Mouse (Mus musculus) spleen, postnatal 10 days (tissue): ENCODE measurements around the gene Dynll1.
A peak's percentile ranks its signal among the peaks of the same experiment; 100 is the strongest.

Experiments
- DNase-seq, 2 experiments: peaks; one replicate each; pipeline ENCODE4 v3.0.0; 2021 to 2022; ENCODE audit warnings: low spot score in 2 of 2

Dynll1 gene

GRCm38 (mm10) chr5:115300792-115301614, at the start of gene Dynll1:
Gene Dynll1 (minus strand): TSS chr5:115300999.
- peak; percentile 99 for DNase-seq

- DNase-seq, result no peak
These were observed 48.4 kb upstream of the Dynll1 start for GRCm38 (mm10) chr5:115349225-115349555.

GRCm38 (mm10) chr5:115348546-115349224, 47.9 kb upstream of the Dynll1 start, which contains the start of gene Cox6a1:
Gene Cox6a1 (minus strand): TSS chr5:115348981.
- peak; percentile 98 to 99 for DNase-seq

GRCm38 (mm10) chr5:115347564-115347963, 46.8 kb upstream of the Dynll1 start:
- peak; percentile 87 to 94 for DNase-seq

GRCm38 (mm10) chr5:115341314-115342165, 40.7 kb upstream of the Dynll1 start:
- DNase-seq, result no peak

GRCm38 (mm10) chr5:115340577-115341313, 39.9 kb upstream of the Dynll1 start, which contains the start of the genes Gatc and Triap1:
Gene Gatc (minus strand): TSS chr5:115341178.
Gene Triap1 (plus strand): TSS chr5:115341225.
- DNase-seq, result peak; percentile 87 to 92

GRCm38 (mm10) chr5:115340007-115340406, 39.2 kb upstream of the Dynll1 start:
- DNase-seq, result no peak

GRCm38 (mm10) chr5:115333626-115334025, 32.8 kb upstream of the Dynll1 start:
- DNase-seq, result peak in 1 of 2 experiments; percentile 36

GRCm38 (mm10) chr5:115330955-115331354, 30.2 kb upstream of the Dynll1 start:
- no peak for DNase-seq

- peak; percentile 62 to 75 for DNase-seq
These were observed 27.1 kb upstream of the Dynll1 start for GRCm38 (mm10) chr5:115327610-115328548.

GRCm38 (mm10) chr5:115326875-115327609, 26.2 kb upstream of the Dynll1 start, which contains the start of gene Srsf9:
Gene Srsf9 (plus strand): TSS chr5:115327177.
- peak; percentile 96 for DNase-seq

- peak in 1 of 2 experiments; percentile 52 for DNase-seq
These were observed 25.5 kb upstream of the Dynll1 start for GRCm38 (mm10) chr5:115326256-115326831.

- peak; percentile 44 to 56 for DNase-seq
These were observed 18.5 kb upstream of the Dynll1 start for GRCm38 (mm10) chr5:115319004-115319940.

GRCm38 (mm10) chr5:115317645-115318328, 17.0 kb upstream of the Dynll1 start:
- DNase-seq, result no peak

GRCm38 (mm10) chr5:115316968-115317644, 16.3 kb upstream of the Dynll1 start:
- no peak for DNase-seq

- DNase-seq, result no peak
These were observed 12.8 kb upstream of the Dynll1 start for GRCm38 (mm10) chr5:115313668-115313943.
